Mouse (Mus musculus) granulocyte monocyte progenitor cell, adult 5-6 weeks (primary cell): ENCODE measurements around the gene Gla. TPM values are rescaled to one million over a fixed set of nuclear protein-coding genes. Genes with fewer than 3 reads are reported as not detected.

Experiments used
- ATAC-seq: replicated peaks from 2 replicates; pipeline ENCODE4 v1.8.0; 2016; ENCODE audit warnings: mild to moderate bottlenecking, moderate TSS enrichment, inconsistent platforms; ENCODE audit not compliant: poor library complexity, severe bottlenecking
- total RNA-seq, 2 experiments: library from RNA; stranded (forward) in 1 of 2; stranded (reverse) in 1 of 2; fragments of 200-712, 200-1000 nt in 1 of 2; fragments of >200 nt in 1 of 2; fragmentation: Nextera tagmentation in 1 of 2; gene quantifications; 2 replicates each; pipeline ENCODE4 v1.2.3; 2014 to 2017

Gla gene
- total RNA-seq (2014; fragmentation: Nextera tagmentation) (9.2 and 14.5 TPM in 2 replicates), total RNA-seq (2017) (19.7 and 24.1 TPM in 2 replicates)

DNA sequence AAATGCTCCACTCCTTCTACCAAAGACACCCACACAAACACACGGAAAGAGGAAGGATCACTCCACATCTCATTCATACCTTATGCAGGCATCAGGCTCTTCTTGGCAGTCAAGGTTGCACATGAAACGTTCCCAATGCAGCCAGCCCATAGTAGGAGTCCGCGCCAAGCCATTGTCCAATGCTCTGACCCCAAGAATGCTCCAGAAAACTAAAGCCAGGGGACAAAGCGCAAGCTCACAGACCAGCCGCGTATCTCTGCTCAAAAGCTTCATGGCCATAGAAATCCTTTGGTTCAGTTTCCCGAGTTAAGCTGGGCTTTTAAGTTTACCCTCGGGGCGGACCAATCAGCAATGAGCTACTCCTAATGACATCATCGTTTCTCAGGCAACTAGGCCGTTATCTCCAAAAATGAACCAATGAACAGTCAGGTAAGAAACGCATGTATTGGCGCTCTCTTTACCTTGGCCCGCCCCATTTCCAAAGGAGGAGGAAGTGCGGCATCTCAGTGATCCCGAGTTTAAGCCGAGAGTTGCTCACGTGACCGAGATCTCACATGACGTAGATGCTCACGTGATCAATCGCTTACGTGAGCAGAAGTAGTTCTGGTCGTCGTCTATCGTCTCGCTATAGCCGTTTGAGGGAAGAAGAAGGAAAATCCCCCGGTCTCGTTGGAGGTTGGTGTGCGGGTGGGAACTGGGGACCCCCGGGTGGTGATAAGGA, at the start of gene Gla, which contains the start of gene Hnrnph2:
Gene Gla (minus strand): TSS at position 467 of the 721 bp plus-strand sequence.
Gene Hnrnph2 (plus strand): TSS at position 521 of the 721 bp plus-strand sequence.
- ATAC-seq: peak; percentile 76

DNA sequence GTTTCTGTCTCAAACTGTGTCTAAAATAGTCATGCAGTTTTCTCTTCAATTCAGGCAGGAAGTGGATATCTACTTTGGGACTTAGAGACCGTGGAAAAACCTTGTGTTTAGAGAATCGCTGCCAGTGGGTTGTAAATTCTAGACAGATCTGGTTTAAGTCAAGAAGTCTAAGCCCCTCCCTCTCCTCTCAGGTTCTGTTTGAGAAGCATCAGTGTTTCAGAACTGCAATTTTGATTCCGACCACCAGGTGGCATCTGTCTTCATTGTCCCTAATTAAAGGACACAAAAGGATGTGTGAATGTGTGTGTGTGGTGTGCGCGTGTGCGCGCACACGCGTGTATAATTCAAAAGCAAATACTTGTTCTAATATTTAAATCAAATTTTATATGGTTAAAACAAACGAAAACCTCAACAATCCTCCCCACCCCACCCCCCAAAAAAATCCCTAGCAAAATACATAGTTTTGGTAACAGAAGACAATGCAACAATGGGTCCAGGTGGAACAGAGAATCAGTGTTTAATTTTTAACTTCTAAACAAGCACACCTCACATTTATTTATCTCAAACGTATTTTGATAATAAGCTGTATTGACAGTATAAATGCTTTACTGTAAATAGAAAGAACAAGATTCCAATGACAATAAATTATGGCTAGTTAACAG, 47.2 kb upstream of the Gla start:
- peak; percentile 75 for ATAC-seq

DNA sequence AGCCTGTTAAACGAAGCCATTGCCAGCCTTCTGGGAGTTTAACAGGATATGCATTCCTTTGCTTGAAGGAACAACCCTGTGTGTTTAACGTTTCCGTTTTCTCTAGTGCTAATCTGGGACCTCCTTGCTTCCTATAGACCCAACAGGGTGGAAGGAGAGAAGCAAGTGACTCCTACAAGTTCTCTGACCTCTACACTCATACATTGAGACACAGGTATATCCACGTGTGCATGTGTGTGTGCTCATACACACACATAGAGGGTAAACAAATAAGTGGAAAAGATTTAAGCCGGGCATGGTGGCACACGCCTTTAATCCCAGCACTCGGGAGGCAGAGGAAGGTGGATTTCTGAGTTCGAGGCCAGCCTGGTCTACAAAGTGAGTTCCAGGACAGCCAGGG, 46.5 kb upstream of the Gla start:
- no peak for ATAC-seq

DNA sequence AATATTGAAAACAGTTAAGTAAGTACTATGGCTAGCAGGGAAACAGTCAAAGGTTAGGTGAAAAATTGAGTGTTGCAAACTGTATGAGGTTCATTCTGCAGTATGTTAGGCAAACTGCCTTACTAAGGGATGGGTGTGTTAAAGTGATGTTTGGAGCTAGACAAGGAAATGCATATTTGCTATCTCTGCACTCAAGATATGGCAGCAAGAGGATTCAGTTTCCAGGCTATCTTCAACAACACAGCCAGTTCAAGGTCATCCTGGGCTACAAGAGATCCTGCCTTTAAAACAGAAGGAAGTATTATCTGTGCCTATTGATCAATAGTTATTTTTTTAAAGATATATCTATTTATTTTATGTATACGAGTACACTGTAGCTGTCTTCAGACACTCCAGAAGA, 45.4 kb upstream of the Gla start:
- no peak for ATAC-seq

DNA sequence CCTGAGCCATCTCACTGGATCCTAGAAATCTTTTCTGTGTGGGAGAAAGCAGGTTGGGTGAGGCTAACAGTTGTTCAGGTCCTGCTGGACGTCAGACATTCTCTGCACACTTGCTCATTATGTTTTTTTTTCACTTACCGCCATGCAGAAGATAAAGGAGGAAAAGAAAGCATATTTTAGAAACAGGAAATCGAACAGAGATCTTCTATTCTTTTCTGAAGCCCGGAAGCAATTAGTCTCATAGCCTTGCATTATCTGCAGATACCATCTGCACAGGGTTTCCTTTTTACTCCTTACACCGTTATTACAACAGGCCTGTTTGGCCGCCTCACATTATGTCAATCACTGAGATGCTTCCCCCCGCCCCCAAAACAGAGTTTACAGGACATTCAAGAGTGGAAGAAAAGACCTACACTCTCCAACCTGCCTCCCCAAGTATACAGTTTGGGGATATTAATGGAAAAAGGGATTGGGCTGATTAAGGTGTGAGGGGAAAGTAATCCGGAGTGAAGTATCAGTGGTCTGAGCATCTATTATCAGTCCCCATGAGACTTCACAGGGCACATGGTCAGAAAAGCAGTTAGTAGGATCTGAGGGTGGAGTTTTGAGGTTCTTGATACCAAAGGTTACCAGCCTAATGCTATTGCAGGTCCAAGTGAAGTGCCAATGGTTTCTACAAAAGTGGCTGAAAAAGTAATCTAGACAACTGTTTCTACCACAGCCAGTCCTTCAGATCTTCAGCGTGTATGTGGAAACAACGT, 40.3 kb upstream of the Gla start:
- ATAC-seq: peak; percentile 99

DNA sequence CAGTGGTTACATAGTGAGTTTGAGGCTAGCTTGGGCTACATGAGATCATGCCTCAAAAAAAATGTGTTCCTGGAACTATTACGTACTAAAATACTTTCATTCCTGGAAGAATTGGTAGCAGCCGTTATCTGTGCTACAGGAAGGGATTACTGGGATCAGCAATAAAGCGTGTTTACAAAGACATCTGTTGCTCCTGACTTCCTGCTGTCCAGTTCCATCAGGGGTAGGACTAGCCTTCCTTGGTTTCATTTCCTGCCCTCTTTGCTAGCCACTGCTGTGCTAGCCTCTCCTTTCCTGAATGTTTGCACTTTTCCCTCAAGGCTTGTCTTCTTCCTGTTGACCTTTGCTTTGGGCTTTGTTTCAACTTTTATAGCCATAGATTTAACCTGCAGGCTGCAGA, 34.9 kb upstream of the Gla start:
- peak; percentile 44; the same call in 1 of the 2 replicates for ATAC-seq

DNA sequence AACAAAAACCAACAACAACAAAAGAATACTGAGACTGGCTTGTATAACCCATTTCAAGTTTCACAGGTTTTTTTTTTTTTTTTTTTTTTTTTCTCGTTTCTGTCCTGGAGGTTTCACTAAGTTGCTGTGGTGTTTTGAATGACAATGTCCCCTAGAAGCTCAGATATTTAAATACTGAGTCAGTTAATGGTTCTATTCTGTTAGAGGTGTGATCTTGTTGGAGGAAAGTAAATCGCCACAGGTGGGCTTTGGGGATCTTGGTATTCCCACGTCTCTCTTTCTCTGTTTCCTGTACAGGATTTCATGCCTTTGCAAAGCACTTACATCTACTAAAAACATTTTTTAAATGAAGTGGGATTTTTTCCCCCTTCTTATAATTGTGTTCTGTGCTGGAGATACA, 34.2 kb upstream of the Gla start:
- ATAC-seq: no peak

DNA sequence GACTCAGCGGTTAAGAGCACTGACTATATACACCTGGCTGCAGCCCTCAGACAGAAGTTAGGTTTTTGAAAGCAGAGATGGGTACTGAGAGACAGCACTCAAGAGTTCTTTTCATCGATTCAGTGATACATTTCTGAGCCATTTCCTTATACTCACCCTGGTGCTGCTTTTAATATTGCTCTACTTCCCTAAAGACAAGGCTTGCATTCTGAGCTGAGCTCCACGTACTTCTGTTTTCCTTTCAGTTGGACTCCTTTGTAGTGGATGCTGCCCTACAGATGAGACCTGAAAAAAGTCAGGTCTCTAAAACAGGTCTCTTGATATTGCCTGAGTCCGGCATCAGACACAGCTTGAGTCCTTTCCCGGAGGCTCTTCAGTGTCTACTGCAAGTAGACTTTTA, 31.8 kb upstream of the Gla start:
- peak; percentile 68 for ATAC-seq

DNA sequence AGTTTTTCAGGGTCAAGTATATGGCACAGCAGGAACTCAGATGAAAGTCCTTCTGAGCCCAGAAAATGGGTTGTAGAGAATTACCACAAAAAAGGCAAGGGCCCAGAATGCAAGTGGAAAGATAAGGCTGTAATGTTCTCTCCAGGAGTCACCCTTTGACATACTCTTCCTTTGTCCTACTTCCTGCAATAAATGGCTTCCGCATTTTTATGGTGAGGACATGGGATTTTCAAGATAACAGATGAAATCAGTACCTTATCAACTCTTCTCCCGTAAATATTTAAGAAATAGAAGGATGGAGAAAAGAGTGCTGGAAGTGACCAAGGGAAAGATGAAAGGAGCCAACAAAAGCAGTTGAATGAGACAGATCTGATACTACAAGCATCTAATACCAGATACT, 27.3 kb upstream of the Gla start:
- no peak for ATAC-seq

DNA sequence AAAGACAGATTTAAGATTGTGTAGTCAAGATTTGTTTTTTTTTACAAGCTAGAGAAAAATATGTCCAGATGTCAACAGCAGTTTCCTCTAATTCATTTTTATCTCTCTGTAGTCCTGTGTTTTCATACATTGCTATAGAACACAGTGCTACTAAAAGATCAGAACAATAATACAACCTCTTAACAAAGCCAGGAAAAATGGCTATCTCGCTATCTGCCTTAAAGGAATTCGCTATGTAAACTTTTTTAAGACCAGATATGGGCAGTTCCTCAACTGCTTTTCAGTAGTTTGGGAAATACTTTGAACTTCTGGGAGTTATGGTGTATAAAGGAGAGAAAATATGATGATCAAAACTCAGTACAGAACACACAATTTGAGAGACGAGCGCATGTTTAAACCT, 22.4 kb upstream of the Gla start:
- no peak for ATAC-seq

DNA sequence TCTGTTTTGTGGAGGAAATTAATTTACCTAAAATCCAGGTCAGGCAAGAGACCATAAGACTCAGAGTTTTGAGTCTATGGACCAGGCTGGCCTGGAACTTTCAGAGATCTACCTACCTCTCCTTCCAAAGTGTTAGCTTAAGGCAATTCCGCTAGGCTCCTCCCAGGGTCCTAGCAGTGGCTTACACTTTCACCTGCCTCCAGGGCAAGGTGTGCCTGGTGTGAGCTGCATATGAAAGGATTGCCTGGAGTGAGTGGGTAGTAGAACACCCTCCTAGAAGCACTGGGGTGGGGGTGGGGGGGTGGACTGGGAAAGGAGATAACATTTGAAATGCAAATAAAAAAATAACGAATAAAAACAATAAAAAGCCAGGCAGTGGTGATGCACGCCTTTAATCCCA, 20.8 kb upstream of the Gla start:
- ATAC-seq: no peak

DNA sequence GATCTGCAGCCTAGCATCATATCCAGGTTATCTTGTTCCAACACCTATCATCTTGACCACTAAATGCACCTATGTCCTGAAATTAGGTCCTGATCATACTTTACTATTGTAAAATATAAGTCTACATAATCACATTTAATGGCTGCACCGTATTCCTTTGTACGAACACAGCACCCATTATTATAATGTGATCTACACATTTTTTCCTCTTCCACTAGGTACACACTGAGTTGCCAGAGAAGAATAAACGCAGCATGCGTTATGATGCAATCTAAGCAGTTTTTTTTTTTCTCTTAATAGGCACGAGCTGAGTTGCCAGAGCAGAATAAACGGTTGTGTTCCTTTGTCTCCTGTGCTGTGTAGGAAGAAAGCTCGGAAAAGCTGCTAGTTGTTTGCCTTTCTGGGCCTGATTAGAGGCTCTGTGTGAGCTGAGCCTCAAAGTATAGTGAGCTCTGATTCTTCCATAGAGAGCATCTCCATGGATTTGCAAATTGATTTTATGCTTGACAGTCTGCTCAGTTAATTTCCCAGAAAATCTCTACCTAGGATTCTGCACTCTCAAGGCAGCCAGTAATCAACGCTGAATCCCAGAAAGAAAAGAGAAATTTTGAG, 19.4 kb upstream of the Gla start:
- ATAC-seq: no peak

DNA sequence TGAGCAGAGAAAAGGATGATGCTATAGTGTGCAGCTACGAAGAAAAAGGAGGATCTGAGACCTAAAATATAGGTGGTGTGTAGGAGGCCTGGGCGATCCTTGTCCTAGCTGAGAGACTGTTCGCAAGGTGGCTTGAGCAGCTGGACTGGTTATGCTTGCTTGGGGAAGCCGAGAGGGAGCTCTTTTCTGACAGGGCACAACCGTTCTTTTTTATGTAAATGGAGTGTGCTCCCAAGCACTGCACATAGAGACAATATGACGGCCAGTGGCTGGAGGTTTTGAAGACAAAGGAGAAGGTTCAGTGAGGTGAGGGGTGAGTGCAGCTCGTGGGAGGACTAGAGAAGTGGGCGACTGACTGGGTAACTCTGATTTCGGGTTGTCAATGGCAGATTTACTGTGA, 18.8 kb upstream of the Gla start:
- ATAC-seq: no peak

DNA sequence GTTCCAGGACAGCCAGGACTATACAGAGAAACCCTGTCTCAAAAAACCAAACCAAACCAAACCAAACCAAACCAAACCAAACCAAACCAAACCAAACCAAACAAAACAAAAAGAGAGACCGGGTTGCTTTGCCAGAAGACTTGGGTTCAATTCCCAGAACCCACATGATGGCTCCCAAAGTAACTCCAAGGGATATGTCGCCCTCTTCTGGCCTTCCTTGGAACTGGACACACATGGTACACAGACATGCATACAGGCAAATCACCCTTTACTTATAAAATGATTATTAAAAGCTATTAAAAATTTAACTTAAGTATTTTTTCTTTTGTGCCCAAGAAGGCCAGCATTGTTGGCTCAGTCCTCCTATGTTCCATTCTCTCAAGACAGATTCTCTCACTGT, 13.4 kb upstream of the Gla start:
- no peak for ATAC-seq

DNA sequence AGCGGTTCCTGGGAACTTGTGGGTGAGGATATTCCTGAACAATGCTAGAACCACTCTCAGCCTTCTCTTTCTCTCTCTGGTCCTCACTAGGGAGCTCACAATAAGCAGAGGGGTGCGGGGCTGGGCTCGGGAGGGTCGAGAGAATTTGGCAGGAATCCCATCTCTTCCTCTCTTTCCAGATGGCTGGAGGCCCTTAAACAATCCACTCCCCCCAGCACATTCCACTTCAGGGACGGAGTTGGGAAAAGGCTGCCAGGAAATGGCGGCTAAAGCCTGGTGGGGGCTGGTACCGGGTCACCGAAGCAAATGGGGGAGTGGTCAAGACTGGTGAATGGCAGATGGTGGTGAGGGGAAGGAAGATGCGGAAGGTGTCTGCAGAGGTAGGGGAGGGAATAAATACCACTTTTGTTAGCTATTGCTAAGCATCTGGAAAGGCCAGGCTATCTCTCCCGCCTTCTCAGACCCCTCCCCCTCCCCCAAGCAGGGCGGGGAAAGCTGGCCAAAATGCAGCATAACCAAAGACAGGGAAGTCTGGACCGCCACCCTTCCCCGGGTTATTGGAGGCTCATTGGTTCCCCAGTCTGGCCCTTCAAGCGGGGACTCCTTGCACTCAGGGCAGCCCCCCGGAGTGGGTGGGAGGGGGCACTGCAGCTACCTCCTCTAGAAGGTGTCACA, 11.5 kb upstream of the Gla start:
- ATAC-seq: peak; percentile 98

DNA sequence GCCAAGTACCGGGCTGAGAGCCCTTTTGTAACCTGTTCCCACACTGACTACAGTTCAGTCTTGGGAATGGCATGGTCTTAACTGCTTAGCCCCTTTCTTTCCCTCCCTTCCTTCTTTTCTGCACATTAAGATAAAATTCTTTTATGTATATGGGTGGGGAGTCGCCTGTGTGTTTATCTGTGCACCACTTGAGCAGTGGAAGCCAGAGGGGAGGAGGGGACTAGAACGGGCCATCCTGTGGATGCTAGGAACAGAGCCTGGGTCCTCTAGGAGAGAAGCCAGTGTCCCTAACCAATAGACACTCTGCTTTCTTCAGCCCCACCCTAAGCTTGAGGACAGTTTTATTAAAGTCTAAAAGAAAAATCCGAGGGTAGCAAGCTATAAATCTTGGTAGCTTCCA, 10.1 kb upstream of the Gla start:
- no peak for ATAC-seq

DNA sequence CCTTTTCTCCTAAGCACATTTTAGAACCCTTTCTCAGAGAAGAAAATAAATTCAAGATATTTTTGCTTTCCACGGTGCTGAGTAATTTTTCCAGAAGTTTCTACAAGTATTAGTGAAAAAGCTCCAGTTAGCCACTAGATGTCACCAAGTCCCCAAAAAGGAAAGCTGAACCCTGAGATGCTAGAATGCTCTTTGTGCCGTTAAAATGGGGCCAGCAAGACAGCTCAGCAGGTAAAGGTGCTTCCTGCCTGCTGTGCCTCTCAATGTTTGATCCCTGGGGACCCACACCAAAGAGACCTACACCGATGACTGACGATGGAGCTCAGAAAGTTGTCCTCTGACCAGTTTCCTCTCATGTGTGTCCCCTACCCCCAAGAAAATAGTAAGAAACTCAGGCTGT, 8.5 kb upstream of the Gla start:
- ATAC-seq: 0 out of 2 replicates have a peak, but pooled peaks have one; percentile 30

DNA sequence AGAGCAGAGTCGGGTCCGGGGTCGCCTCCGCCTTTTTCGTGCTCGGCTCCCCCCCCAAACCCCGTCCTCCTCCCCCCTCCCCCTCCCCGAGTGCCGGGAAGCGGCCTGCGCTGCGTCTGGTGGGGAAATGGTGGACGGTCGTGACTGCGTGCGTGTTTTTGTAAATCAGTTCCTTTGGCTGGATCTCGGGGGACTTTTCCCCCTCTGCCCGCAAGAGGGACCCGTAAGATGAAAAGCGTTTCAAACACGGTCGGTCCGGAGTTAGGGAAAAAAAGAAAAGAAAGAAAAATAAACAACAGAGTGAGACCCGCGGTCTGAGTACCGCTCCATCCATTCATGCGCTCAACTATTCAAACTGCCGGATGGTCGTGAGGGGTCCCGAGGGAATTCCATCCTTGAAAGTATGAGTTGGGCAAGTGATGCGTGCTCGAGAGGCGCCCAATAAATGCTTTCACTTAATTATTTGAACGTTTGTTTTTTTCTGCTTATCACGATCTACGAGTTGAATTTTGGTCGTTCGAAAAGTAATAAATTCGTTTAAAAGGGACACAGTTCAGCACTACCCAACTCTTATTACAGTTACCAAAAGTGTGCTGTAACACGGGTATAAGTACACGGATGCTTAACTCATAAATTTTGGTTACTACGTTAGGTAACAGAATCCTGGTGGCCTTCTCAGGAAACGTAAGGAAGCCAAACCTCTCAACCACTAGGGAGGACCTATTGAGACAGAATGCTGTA, 625 bp upstream of the Gla start:
- ATAC-seq: peak; percentile 38

DNA sequence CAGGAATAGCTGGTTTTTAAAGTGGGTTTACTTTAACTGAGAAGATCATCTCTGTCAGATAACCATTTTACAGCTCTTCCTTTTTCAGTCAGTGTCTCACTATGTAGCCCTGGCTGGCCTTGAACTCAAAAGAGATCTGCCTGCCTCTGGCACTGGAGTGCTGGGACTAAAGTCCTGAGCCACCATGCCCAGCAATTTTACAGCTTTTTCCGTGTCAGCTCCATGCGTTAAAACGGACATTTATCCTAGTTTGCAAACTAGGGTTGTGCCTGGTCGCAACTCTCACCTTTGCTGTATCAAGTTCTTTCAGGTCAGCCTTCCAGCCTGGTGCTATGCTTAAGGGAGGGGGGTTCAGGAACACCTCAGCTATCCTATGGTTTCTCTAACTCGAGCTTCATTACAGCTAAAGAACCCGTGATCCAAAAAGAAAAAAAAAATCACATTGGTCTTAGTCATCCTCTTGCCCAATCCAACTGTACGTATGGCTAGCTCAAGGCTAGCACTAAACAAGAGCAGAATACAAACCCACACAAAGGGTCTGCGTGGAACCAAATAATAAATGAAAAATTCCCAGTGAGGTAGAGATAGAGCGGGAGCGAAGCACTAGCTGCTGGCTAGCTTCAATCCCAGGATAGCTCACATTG, 881 bp downstream of the Gla start:
- ATAC-seq: peak; percentile 45
